Mouse (Mus musculus): ENCODE results near the gene Sell. TPM values are rescaled to one million over a fixed set of nuclear protein-coding genes. Genes with fewer than 3 reads are reported as not detected.

The Sell gene
- polyA plus RNA-seq, 1 experiment from 2014 or later: 10.8 TPM

- no peak overlapping the region for H3K4me3 ChIP-seq (ENCODE audit: low read depth, low read length)
- H3K4me1 ChIP-seq (ENCODE audit: insufficient read depth): peaks cover 22% of the 10 kb centered on the region
- DNase-seq (no peak), ATAC-seq (no peak)
- TF ChIP-seq CTCF (IDR thresholded peaks at IDR 0.05; ENCODE audit: low read depth): no peak
- TF ChIP-seq EP300 (IDR thresholded peaks at IDR 0.05; ENCODE audit: low read depth): no peak
- no peak overlapping the region for H3K4me2 ChIP-seq (ENCODE audit: low read depth, low read length)
- H3K27ac ChIP-seq (ENCODE audit: low read depth): 0 out of 2 replicates have a peak overlapping the region, but pooled peaks have one; percentile 41
- no peaks in the 10 kb centered on the region for H3K9me3 ChIP-seq (ENCODE audit: low read length)
- no peak overlapping the region for H3K9ac ChIP-seq (replicated peaks)
- no peaks in the 10 kb centered on the region for H3K27me3 ChIP-seq (ENCODE audit: insufficient read depth, low read length)
- H3K36me3 ChIP-seq (replicated peaks; ENCODE audit: insufficient read depth, low read length): no peaks in the 10 kb centered on the region
- 77% methylated on average over 4 of the region's 4 CpGs for WGBS (ENCODE audit: insufficient replicate concordance)
Measured at GRCm38 (mm10) chr1:164070461-164070860, 8.7 kb downstream of the Sell start.

- no peak overlapping the region for H3K9ac ChIP-seq (replicated peaks)
- H3K36me3 ChIP-seq (replicated peaks; ENCODE audit: insufficient read depth, low read length): no peaks in the 10 kb centered on the region
- TF ChIP-seq EP300 (IDR thresholded peaks at IDR 0.05; ENCODE audit: low read depth) (no peak), CTCF (IDR thresholded peaks at IDR 0.05; ENCODE audit: low read depth) (no peak)
- H3K27ac ChIP-seq (ENCODE audit: low read depth): 0 out of 2 replicates have a peak overlapping the region, but pooled peaks have one; percentile 41
- no peaks in the 10 kb centered on the region for H3K9me3 ChIP-seq (ENCODE audit: low read length)
- ATAC-seq: no peak
- 36% methylated on average over 7 of the region's 7 CpGs for WGBS (ENCODE audit: insufficient replicate concordance)
- DNase-seq: no peak
- H3K4me3 ChIP-seq (ENCODE audit: low read depth, low read length): no peak overlapping the region
- no peaks in the 10 kb centered on the region for H3K27me3 ChIP-seq (ENCODE audit: insufficient read depth, low read length)
- H3K4me2 ChIP-seq (ENCODE audit: low read depth, low read length): no peak overlapping the region
- peaks cover 25% of the 10 kb centered on the region for H3K4me1 ChIP-seq (ENCODE audit: insufficient read depth)
Measured at GRCm38 (mm10) chr1:164071111-164071510, 9.3 kb downstream of the Sell start.

DNA sequence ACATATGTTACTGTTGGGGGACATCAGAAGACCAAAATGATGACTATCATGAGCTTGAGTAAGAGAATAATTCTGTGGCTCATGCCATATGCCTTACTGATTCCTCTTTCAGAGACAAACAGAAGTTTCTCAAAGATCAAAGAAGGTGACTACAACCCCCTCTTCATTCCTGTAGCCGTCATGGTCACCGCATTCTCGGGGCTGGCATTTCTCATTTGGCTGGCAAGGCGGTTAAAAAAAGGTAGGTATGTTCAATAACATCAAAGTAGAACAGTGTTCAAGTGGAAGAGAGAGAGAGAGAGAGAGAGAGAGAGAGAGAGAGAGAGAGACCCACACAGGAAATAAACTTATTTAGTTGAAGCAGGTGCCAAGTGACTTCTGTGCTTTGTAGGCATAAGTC is 10.2 kb downstream of the Sell start:
- H3K27me3 ChIP-seq (ENCODE audit: insufficient read depth, low read length): no peaks in the 10 kb centered on the region
- H3K9ac ChIP-seq (replicated peaks): no peak overlapping the region
- no peak for TF ChIP-seq CTCF (IDR thresholded peaks at IDR 0.05; ENCODE audit: low read depth)
- no peak for TF ChIP-seq EP300 (IDR thresholded peaks at IDR 0.05; ENCODE audit: low read depth)
- H3K27ac ChIP-seq (ENCODE audit: low read depth): peak overlapping the region; percentile 41; the same call in 1 of the 2 replicates
- ATAC-seq (no peak), DNase-seq (no peak)
- H3K4me3 ChIP-seq (ENCODE audit: low read depth, low read length): no peak overlapping the region
- no peaks in the 10 kb centered on the region for H3K36me3 ChIP-seq (replicated peaks; ENCODE audit: insufficient read depth, low read length)
- H3K4me2 ChIP-seq (ENCODE audit: low read depth, low read length): no peak overlapping the region
- no peaks in the 10 kb centered on the region for H3K9me3 ChIP-seq (ENCODE audit: low read length)
- 63% methylated on average over 4 of the region's 4 CpGs for WGBS (ENCODE audit: insufficient replicate concordance)
- peaks cover 23% of the 10 kb centered on the region for H3K4me1 ChIP-seq (ENCODE audit: insufficient read depth)

DNA sequence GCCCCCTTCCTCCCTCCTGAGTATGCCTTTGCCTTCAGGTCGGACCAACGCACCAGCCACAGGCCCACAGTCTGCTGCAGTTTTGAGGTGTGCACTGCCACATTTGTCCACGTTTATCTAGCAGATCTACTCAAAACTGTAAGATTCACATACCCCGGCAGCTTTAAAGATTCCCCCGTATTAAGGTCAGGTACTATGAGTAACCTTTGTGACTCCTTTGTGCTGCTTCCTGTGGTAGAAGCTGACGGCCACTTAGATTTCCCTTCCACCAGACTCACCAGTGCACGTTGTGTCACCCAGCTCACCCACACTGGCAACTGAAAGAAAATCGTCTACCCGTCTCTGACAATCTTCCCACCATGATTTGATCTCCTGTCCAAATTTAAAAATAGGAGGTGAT is 11.3 kb downstream of the Sell start:
- Histone ChIP-seq H3K4me1 (ENCODE audit: insufficient read depth) (peaks cover 23% of the 10 kb centered on the region), H3K9ac (replicated peaks) (no peak overlapping the region), H3K36me3 (replicated peaks; ENCODE audit: insufficient read depth, low read length) (no peaks in the 10 kb centered on the region), H3K4me3 (ENCODE audit: low read depth, low read length) (no peak overlapping the region), H3K9me3 (ENCODE audit: low read length) (no peaks in the 10 kb centered on the region), H3K27me3 (ENCODE audit: insufficient read depth, low read length) (no peaks in the 10 kb centered on the region), H3K27ac (ENCODE audit: low read depth) (no peak overlapping the region), H3K4me2 (ENCODE audit: low read depth, low read length) (no peak overlapping the region)
- DNase-seq: no peak
- WGBS (ENCODE audit: insufficient replicate concordance): 51% methylated on average over 9 of the region's 9 CpGs
- TF ChIP-seq CTCF (IDR thresholded peaks at IDR 0.05; ENCODE audit: low read depth) (no peak), EP300 (IDR thresholded peaks at IDR 0.05; ENCODE audit: low read depth) (no peak)
- no peak for ATAC-seq

DNA sequence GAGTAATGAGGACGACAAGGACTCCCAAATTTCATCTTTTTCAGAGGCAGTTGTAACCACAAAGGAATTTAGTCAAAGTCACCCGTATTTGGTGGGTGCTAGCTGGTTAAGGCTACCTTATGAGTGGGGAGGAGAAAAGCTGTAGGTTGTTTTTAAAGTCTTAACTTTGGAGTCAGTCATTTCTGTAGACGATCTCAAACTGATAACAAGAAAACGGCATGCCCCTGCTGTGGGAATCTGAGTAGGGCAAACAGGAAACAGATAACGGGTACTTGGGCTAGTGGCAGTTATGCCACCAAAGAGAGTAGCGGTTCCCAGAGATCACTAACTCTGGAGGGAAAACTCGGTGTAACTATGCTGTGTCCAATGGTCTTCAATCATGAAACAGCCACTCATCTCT is 12.0 kb downstream of the Sell start:
- H3K4me1 ChIP-seq (ENCODE audit: insufficient read depth): peaks cover 23% of the 10 kb centered on the region
- TF ChIP-seq EP300 (IDR thresholded peaks at IDR 0.05; ENCODE audit: low read depth) (no peak), CTCF (IDR thresholded peaks at IDR 0.05; ENCODE audit: low read depth) (no peak)
- no peaks in the 10 kb centered on the region for H3K9me3 ChIP-seq (ENCODE audit: low read length)
- WGBS (ENCODE audit: insufficient replicate concordance): 30% methylated on average over 7 of the region's 7 CpGs
- no peak overlapping the region for H3K4me3 ChIP-seq (ENCODE audit: low read depth, low read length)
- ATAC-seq: no peak
- DNase-seq: no peak
- H3K27ac ChIP-seq (ENCODE audit: low read depth): 0 out of 2 replicates have a peak overlapping the region, but pooled peaks have one; percentile 34
- no peak overlapping the region for H3K9ac ChIP-seq (replicated peaks)
- no peaks in the 10 kb centered on the region for H3K27me3 ChIP-seq (ENCODE audit: insufficient read depth, low read length)
- H3K4me2 ChIP-seq (ENCODE audit: low read depth, low read length): no peak overlapping the region
- H3K36me3 ChIP-seq (replicated peaks; ENCODE audit: insufficient read depth, low read length): no peaks in the 10 kb centered on the region

- H3K27ac ChIP-seq (ENCODE audit: low read depth): 0 out of 2 replicates have a peak overlapping the region, but pooled peaks have one; percentile 40
- WGBS (ENCODE audit: insufficient replicate concordance): 65% methylated on average over 2 of the region's 2 CpGs
- no peak for TF ChIP-seq CTCF (IDR thresholded peaks at IDR 0.05; ENCODE audit: low read depth)
- no peak for TF ChIP-seq EP300 (IDR thresholded peaks at IDR 0.05; ENCODE audit: low read depth)
Measured at GRCm38 (mm10) chr1:164074606-164075140, 12.9 kb downstream of the Sell start.

More at GRCm38 (mm10) chr1:164074606-164075140, 12.9 kb downstream of the Sell start:
- DNase-seq: no peak
- ATAC-seq: no peak
- H3K4me3 ChIP-seq (ENCODE audit: low read depth, low read length): no peak overlapping the region
- no peak overlapping the region for H3K4me2 ChIP-seq (ENCODE audit: low read depth, low read length)
- H3K4me1 ChIP-seq (ENCODE audit: insufficient read depth): peaks cover 23% of the 10 kb centered on the region
- no peaks in the 10 kb centered on the region for H3K9me3 ChIP-seq (ENCODE audit: low read length)
- no peaks in the 10 kb centered on the region for H3K36me3 ChIP-seq (replicated peaks; ENCODE audit: insufficient read depth, low read length)
- no peak overlapping the region for H3K9ac ChIP-seq (replicated peaks)
- no peaks in the 10 kb centered on the region for H3K27me3 ChIP-seq (ENCODE audit: insufficient read depth, low read length)

Data from liver, postnatal 0 days (tissue).